Mouse (Mus musculus) spleen, adult 2 months (tissue): ENCODE measurements around the gene Fry. TPM values are rescaled to one million over a fixed set of nuclear protein-coding genes. Genes with fewer than 3 reads are reported as not detected.

Experiments
- DNase-seq, 2 experiments: peaks; one replicate each; pipeline versions ENCODE4 v3.0.0 to v3.0.0-alpha.2; 2012 to 2021; ENCODE audit warnings: low spot score in 2 of 2, low read depth in 1 of 2
- H3K27ac ChIP-seq: fragments of 200-500 bp; 2 replicates; pipeline ENCODE4 v1.5.1; 2012; ENCODE audit warnings: low read length, inconsistent platforms; ENCODE audit not compliant: insufficient read depth
- H3K27me3 ChIP-seq: fragments of 200-500 bp; 2 replicates; pipeline ENCODE4 v1.6.1; 2012; ENCODE audit warnings: mild to moderate bottlenecking, moderate library complexity, low read length, inconsistent platforms; ENCODE audit not compliant: control insufficient read depth, insufficient read depth
- H3K36me3 ChIP-seq: fragments of 200-500 bp; 2 replicates; pipeline ENCODE4 v1.6.1; 2012; ENCODE audit warnings: mild to moderate bottlenecking, low read length, inconsistent platforms; ENCODE audit not compliant: control insufficient read depth, insufficient read depth
- H3K4me1 ChIP-seq: fragments of 200-500 bp; 2 replicates; pipeline ENCODE4 v1.6.1; 2011; ENCODE audit warnings: inconsistent platforms; ENCODE audit not compliant: control insufficient read depth, insufficient read depth, insufficient read length
- H3K4me3 ChIP-seq: fragments of 200-500 bp; 2 replicates; pipeline ENCODE4 v1.5.1; 2011; ENCODE audit warnings: mild to moderate bottlenecking, inconsistent platforms; ENCODE audit not compliant: insufficient read depth, insufficient read length; ENCODE audit errors: extremely low read depth
- CTCF ChIP-seq: fragments of 200-500 bp; IDR thresholded peaks from 2 replicates; pipeline ENCODE4 v1.5.1; 2011; ENCODE audit warnings: mild to moderate bottlenecking, inconsistent platforms; ENCODE audit not compliant: insufficient read depth, insufficient read length, insufficient replicate concordance; ENCODE audit errors: extremely low read depth
- POLR2A ChIP-seq: fragments of 200-500 bp; IDR thresholded peaks from 2 replicates; pipeline ENCODE4 v1.6.1; 2011; ENCODE audit warnings: low read depth, low read length, inconsistent platforms
- WGBS: fragments of 180-500 bp; shearing (Covaris S2); methylation state at CpG from one replicate; pipeline ENCODE4 v1.1.7; 2018; 5-methylcytosine and 5-hydroxymethylcytosine counted together
- polyA plus RNA-seq: library from polyadenylated mRNA; depleted of rRNA; stranded (reverse); fragments of >200 nt; gene quantifications from 2 replicates; pipeline ENCODE4 v1.2.3, GENCODE M21; 2012

Fry gene
- polyA plus RNA-seq, 1 experiment: 9.2 TPM

DNA sequence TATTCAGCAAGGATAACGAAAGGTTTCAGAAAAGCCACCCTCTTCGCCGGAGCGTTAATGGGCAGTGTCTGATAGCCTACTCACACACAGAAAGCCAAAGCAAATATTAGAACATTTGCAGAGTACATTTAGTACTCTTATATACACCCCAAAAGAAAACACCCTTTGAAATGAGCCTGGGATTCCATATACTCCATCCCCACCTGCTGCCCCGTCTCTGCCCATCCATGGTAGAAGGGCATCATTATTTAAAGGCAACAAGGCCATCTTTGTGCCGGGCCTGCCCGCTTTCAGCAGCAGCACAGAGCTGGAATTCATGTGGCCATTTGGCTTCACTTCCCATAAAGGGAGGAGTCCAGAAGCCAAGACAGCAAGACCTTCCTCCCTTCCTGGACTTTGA, 219.3 kb downstream of the Fry start:
- H3K27me3 ChIP-seq: no peaks in the 10 kb centered on the region
- no peak for DNase-seq
- WGBS: 93% methylated on average over 7 of the region's 7 CpGs
- H3K27ac ChIP-seq: no peak overlapping the region
- no peak overlapping the region for H3K4me3 ChIP-seq
- TF ChIP-seq CTCF: no peak
- no peaks in the 10 kb centered on the region for H3K36me3 ChIP-seq
- no peaks in the 10 kb centered on the region for H3K4me1 ChIP-seq

DNA sequence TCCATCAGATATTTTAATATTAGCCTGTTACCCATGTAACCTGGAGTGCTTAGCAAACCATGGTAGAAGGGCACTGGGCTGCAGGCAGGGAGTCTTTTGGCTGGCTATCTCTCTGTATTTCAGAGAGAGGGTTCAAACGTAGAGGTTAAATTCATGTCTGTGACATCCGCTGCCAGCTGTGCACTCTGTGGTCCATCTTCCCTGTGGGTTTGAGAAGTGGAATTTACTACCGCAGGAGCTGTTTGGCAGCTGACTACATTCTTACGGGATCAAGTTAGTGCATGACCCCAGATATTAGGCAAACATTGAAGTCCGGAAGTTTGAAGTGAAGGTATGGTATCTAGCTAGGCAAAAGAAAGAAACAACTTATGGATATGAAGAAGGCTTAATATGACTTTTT, 222.5 kb downstream of the Fry start:
- H3K27ac ChIP-seq: no peak overlapping the region
- no peak for DNase-seq
- no peaks in the 10 kb centered on the region for H3K36me3 ChIP-seq
- no peaks in the 10 kb centered on the region for H3K27me3 ChIP-seq
- no peaks in the 10 kb centered on the region for H3K4me1 ChIP-seq
- 95% methylated on average over 5 of the region's 5 CpGs for WGBS
- TF ChIP-seq POLR2A: no peak
- no peak overlapping the region for H3K4me3 ChIP-seq

- TF ChIP-seq POLR2A: no peak
- TF ChIP-seq CTCF: no peak
- Histone ChIP-seq H3K36me3 (peaks cover 8% of the 10 kb centered on the region), H3K4me3 (no peak overlapping the region), H3K4me1 (no peaks in the 10 kb centered on the region), H3K27ac (no peak overlapping the region), H3K27me3 (no peaks in the 10 kb centered on the region)
- DNase-seq: no peak
- WGBS: 89% methylated on average over 3 of the region's 3 CpGs
These were observed 223.7 kb downstream of the Fry start for GRCm38 (mm10) chr5:150342139-150342538.

DNA sequence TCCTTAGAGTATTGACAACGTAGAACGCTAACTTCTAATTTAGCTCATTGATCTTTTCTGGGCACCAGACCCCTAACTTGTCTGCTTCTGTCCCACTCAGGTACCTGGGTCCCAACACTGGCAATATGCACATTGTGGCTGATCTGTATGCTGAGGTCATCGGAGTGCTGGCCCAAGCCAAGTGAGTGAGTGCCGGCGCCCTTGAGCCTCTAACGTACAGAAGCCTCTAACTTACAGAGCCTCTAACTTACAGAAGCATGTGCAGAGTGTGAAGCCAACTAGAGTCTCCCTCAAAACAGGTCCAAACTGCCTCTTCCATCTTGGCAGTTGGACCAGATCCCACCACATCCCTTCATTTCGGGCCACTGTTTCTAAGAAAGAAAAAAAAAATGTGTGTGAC, 227.5 kb downstream of the Fry start:
- 93% methylated on average over 7 of the region's 7 CpGs for WGBS
- no peaks in the 10 kb centered on the region for H3K4me1 ChIP-seq
- peaks cover 8% of the 10 kb centered on the region for H3K36me3 ChIP-seq
- no peak overlapping the region for H3K27ac ChIP-seq
- no peak for DNase-seq
- no peak for TF ChIP-seq CTCF
- no peak for TF ChIP-seq POLR2A
- H3K4me3 ChIP-seq: no peak overlapping the region
- H3K27me3 ChIP-seq: no peaks in the 10 kb centered on the region

DNA sequence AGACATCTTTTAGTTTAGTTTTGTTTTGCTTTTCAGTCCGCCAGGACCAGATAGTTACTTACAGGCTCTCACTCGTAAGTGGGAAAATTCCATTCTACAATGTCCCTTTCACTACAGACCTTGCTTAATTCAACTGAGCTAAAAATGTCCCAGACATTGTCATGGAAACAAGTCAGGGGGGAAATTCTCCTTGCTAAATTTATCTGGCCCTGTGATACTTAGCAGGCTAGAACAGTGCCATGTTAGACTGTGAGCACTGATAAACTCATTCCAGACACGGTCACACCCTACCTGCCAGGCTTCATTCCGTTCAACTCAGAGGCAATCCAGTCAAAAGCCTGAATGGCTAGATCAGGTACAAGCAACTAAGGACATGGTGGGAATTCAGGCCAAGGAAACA, 227.9 kb downstream of the Fry start:
- TF ChIP-seq POLR2A (no peak), CTCF (no peak)

GRCm38 (mm10) chr5:150347845-150348244, 229.4 kb downstream of the Fry start:
- H3K27ac ChIP-seq: no peak overlapping the region
- no peak for DNase-seq
- no peak overlapping the region for H3K4me3 ChIP-seq
- no peak for TF ChIP-seq CTCF
- no peak for TF ChIP-seq POLR2A
- 95% methylated on average over 2 of the region's 2 CpGs for WGBS
- H3K36me3 ChIP-seq: peaks cover 8% of the 10 kb centered on the region
- no peaks in the 10 kb centered on the region for H3K27me3 ChIP-seq
- no peaks in the 10 kb centered on the region for H3K4me1 ChIP-seq

More for the DNA sequence above, 227.9 kb downstream of the Fry start:
- peaks cover 8% of the 10 kb centered on the region for H3K36me3 ChIP-seq
- no peaks in the 10 kb centered on the region for H3K27me3 ChIP-seq
- no peak overlapping the region for H3K4me3 ChIP-seq
- WGBS: 88% methylated on average over 4 of the region's 4 CpGs
- no peak for DNase-seq
- H3K4me1 ChIP-seq: no peaks in the 10 kb centered on the region
- no peak overlapping the region for H3K27ac ChIP-seq

- TF ChIP-seq CTCF (no peak), POLR2A (no peak)
- 86% methylated on average over 1 of the region's 1 CpGs for WGBS
- H3K27ac ChIP-seq: no peak overlapping the region
These were observed 229.9 kb downstream of the Fry start for GRCm38 (mm10) chr5:150348302-150348701.

More at GRCm38 (mm10) chr5:150348302-150348701, 229.9 kb downstream of the Fry start:
- Histone ChIP-seq H3K36me3 (peaks cover 8% of the 10 kb centered on the region), H3K4me3 (no peak overlapping the region), H3K4me1 (no peaks in the 10 kb centered on the region), H3K27me3 (no peaks in the 10 kb centered on the region)
- no peak for DNase-seq
